Mouse (Mus musculus) testis, adult 2 months (tissue): ENCODE results near the gene Tnnc1.

Experiments
- CTCF ChIP-seq: fragments of 200-500 bp; IDR thresholded peaks from 2 replicates; pipeline ENCODE4 v1.5.1; 2012; ENCODE audit warnings: low read depth, mild to moderate bottlenecking, inconsistent platforms, low read length, moderate library complexity; ENCODE audit not compliant: control insufficient read depth, insufficient read depth, insufficient replicate concordance
- POLR2A ChIP-seq: fragments of 200-500 bp; IDR thresholded peaks from 2 replicates; pipeline ENCODE4 v1.6.1; 2012; ENCODE audit warnings: low read depth, mild to moderate bottlenecking, inconsistent platforms, low read length, moderate library complexity; ENCODE audit not compliant: control insufficient read depth

DNA sequence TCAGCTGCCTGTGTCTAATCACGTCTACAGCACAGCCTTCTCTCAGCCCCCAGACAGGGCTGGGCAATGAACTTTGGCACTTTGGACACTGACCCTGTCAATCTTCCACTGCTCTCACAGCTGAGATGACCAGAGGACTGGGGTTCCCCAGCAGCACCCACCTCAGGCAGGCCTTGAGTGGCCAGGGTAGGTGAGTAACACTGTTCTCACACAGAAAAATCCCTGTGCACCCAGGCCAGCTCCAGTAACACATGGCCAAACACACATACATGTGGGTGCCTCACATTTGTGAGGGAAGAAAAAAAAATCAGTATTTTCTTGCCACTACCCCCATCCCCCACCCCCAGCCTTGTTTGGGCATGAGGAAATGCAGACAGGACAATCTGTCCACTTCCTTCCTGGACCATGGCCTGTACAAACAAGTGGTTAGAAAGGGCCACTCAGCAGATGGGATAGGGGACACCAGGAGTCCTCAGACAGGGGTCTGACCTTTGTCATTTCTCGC lies 25.3 kb upstream of the Tnnc1 start:
- TF ChIP-seq POLR2A (no peak), CTCF (no peak)
